Mouse (Mus musculus): Measurements from ENCODE around the gene Fam20a. TPM values are rescaled to one million over a fixed set of nuclear protein-coding genes. Genes with fewer than 3 reads are reported as not detected.

Fam20a gene
- polyA plus RNA-seq, 1 experiment from 2014 or later, result 1.4 TPM

DNA sequence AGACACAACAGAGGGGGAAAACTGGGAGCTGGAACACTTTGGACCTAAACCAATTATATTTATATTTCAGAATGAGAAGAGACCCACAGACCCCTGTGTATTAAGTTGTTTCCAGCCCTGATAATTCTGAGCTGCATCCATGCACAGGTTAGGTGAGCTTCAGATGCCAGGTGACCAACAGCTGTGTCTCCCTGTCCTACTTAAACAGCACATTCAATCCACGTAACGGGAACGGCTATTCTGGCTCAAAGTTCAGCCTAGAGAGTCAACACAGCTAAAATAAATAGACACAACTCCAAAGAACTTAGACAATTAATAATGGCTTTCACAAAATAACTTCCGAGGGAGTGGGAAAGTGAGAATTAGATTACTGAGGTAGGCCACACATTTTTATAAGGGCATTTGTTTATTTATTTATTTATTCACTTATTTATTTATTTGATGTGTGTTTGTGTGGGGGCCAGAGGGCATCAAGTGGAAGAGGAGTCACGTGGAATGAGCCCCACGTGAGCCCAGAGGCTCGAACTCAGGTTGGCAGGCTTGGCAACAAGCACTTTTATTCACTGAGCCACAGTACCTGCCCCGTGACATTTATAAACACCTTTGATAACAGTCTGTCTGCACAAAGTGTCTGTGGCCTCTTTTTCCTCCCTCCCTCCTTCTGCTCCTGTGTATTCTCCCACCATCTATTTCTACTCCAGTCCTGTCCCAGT, 10.8 kb upstream of the Fam20a start:
- Histone ChIP-seq H3K4me3 (replicated peaks) (no peak overlapping the region), H3K36me3 (replicated peaks) (no peaks in the 10 kb centered on the region), H3K9ac (no peak overlapping the region), H3K4me2 (no peak overlapping the region), H3K27me3 (no peaks in the 10 kb centered on the region), H3K27ac (no peak overlapping the region), H3K9me3 (no peaks in the 10 kb centered on the region), H3K4me1 (no peaks in the 10 kb centered on the region)
- 84% methylated on average over 8 of the region's 8 CpGs for WGBS
- no peak for ATAC-seq (ENCODE audit: low FRiP score)

DNA sequence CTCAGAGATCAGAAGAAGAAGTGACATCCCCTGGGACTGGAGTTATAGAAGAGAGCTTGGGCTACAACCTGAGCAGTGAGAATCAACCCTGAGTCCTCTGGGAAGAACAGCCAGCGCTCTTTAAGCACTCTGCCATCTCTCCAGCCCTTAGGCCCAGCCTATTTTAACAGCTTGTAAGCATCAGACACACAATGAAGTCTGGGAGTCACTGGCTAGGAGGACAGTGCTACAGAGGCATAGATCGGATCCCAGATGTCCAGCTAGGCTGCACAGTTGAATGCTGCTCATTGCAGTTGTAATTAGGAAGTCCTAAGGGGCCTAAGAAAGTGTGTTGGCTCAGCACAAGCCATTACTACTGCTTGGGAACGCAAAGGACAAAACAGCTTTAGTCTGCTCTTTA, 6.3 kb upstream of the Fam20a start:
- Histone ChIP-seq H3K9ac (no peak overlapping the region), H3K4me3 (replicated peaks) (no peak overlapping the region), H3K4me1 (no peaks in the 10 kb centered on the region), H3K27ac (no peak overlapping the region), H3K36me3 (replicated peaks) (no peaks in the 10 kb centered on the region), H3K9me3 (no peaks in the 10 kb centered on the region), H3K27me3 (peaks cover 3% of the 10 kb centered on the region), H3K4me2 (no peak overlapping the region)
- WGBS, result 63% methylated on average over 3 of the region's 3 CpGs
- ATAC-seq (ENCODE audit: low FRiP score), result no peak

DNA sequence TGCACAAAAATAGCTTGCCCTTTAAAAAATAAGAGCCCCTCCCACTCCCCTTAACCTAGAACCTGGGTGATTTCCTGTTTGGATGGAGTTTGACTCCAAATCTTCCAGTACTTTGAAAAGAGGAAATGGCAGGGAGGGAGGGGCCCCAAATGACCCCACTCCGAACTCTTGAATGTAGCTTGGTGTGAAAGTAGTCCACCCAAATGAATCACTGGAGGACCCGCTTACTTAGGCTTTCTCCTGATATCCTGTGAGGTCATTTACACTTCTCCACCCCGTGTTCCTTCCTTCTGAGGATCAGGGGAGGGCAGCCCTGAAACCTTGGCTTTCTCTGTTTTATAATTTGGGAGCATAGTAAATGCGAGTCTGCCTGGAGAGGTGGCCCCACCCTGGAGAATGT, 632 bp upstream of the Fam20a start:
- ATAC-seq (ENCODE audit: low FRiP score), result no peak
- Histone ChIP-seq H3K27me3 (peaks cover 37% of the 10 kb centered on the region), H3K9ac (no peak overlapping the region), H3K9me3 (no peaks in the 10 kb centered on the region), H3K36me3 (replicated peaks) (no peaks in the 10 kb centered on the region), H3K4me1 (peaks cover 13% of the 10 kb centered on the region), H3K4me2 (peak overlapping the region; percentile 93; the same call in 1 of the 2 replicates), H3K27ac (no peak overlapping the region), H3K4me3 (replicated peaks) (no peak overlapping the region)
- WGBS, result 63% methylated on average over 4 of the region's 4 CpGs

DNA sequence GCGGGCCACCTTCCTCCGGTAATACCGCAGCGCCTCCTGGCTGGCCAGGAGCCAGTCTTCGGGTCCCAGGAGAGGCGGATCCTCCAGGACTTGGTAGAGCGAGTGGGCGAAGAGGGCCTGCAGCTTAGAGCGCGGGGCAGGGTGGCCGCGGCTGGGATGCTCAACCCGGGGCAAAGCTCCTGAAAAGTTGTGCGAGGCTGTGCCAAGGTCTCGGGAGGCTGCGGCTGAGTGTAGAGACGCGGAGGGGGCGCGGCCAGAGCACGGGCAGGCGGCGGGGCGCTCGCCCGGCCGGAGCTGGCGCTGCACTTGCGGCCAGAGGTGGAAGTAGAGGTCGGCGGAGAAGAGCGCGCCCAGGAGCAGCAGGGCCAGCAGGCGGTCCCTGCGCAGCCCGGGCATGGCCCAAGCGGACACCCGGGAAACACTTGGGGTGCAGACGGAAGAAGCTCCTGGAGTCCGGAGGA, 729 bp downstream of the Fam20a start:
- Histone ChIP-seq H3K36me3 (replicated peaks) (no peaks in the 10 kb centered on the region), H3K4me2 (peak overlapping the region; percentile 93), H3K9ac (peak overlapping the region; percentile 26), H3K9me3 (no peaks in the 10 kb centered on the region), H3K4me1 (peaks cover 13% of the 10 kb centered on the region), H3K4me3 (replicated peaks) (peak overlapping the region; percentile 48), H3K27me3 (peaks cover 37% of the 10 kb centered on the region), H3K27ac (no peak overlapping the region)
- under 1% methylated on average over 40 of the region's 40 CpGs for WGBS
- ATAC-seq (ENCODE audit: low FRiP score), result peak; percentile 34

DNA sequence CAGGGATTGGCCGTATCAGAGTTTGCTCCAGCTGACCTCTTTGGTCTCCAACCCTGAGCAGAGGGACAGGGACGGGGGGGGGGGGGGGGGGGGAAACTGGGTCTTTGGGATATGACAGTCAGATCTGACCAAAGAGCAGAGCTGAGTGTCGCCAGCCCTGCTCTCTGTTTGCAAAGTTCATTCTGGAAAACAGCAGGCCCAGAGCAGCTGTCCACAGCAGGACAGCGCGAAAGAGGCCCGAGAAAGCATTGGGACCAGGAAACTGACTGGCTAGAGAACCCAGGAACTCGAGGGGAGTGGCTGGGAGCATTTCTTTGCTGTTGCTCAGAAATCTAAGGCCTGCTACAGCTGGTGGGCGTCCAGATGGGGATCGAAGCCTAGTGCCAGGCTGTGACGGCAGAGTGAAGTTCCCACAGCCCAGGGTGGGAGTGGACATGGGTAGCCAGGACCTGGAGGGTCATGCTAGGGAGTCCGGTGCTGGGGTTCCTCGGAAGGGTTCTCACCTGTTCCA, 1.2 kb downstream of the Fam20a start:
- Histone ChIP-seq H3K9me3 (no peaks in the 10 kb centered on the region), H3K4me3 (replicated peaks) (peak overlapping the region; percentile 48), H3K4me2 (peak overlapping the region; percentile 93), H3K36me3 (replicated peaks) (no peaks in the 10 kb centered on the region), H3K27me3 (peaks cover 37% of the 10 kb centered on the region), H3K27ac (no peak overlapping the region), H3K9ac (no peak overlapping the region), H3K4me1 (peaks cover 13% of the 10 kb centered on the region)
- WGBS, result 12% methylated on average over 12 of the region's 12 CpGs
- ATAC-seq (ENCODE audit: low FRiP score), result peak; percentile 21; the same call in 1 of the 2 replicates

DNA sequence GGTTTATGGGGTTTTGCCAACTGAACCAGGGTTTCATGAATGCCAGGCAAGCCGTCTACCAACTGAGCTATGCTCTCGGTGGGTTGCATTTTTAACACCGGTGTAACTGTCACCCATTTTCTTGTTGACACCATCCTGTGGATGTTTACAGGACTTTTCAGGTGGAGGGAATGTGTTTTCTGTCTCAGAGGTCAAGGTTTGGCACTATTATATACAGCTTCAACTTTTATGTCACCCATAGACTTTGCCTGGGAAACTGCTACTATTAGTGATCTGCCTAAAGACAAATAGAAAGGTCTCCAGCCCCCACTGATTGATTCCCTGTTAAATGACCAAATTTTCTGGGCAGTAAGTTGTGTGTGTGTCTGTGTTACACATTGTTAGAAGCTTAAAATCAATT, 2.7 kb downstream of the Fam20a start:
- Histone ChIP-seq H3K27me3 (peaks cover 37% of the 10 kb centered on the region), H3K4me1 (peaks cover 13% of the 10 kb centered on the region), H3K9ac (no peak overlapping the region), H3K4me2 (no peak overlapping the region), H3K4me3 (replicated peaks) (no peak overlapping the region), H3K9me3 (no peaks in the 10 kb centered on the region), H3K36me3 (replicated peaks) (no peaks in the 10 kb centered on the region), H3K27ac (no peak overlapping the region)
- WGBS, result 89% methylated on average over 3 of the region's 3 CpGs
- ATAC-seq (ENCODE audit: low FRiP score), result no peak

DNA sequence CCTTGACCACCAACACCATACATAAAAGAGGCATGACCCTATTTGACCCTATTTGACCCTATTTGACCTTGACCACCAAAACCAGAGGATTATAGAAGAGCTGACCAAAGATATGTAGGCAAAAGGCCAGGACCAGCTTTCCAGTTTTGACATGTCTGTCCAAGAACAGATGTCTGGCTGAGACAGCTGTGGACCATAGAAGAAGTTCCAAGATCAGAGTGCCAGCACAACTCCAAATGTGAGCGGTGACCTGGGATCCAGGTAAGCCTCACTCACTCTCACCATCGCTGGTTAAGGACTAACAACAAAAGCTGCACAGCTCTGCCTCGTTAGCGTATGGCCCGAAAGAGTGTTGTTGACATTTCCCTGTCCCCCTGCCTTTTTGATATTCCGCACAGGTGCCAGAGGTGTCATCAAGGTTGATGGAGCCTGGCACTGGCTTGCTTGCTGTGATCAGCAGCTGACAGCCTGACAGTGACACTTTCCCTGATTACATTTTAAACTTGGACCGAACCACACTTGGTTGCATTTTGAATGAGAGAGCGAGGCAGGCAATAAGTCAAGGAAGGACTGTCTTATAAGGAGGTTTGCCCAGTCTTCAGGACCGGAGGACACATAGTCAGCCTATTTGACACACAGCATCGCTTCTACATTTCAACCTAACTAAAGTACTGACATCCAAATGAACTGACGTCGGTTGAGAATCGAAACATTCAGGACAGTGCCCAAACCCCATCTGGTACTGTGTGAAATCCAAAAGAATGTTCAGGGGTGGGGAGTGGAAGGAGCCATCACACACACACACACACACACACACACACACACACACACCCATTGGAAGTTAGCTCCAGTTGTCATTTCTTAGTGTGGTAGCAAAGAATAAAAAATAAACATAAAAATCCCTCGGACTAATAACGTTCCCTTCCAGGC, 3.8 kb downstream of the Fam20a start:
- no peak overlapping the region for H3K4me3 ChIP-seq (replicated peaks)
- H3K4me1 ChIP-seq, result peaks cover 13% of the 10 kb centered on the region
- 85% methylated on average over 15 of the region's 15 CpGs for WGBS
- no peak overlapping the region for H3K27ac ChIP-seq
- no peaks in the 10 kb centered on the region for H3K9me3 ChIP-seq
- H3K27me3 ChIP-seq, result peaks cover 33% of the 10 kb centered on the region
- no peak overlapping the region for H3K9ac ChIP-seq
- no peak for ATAC-seq (ENCODE audit: low FRiP score)
- no peak overlapping the region for H3K4me2 ChIP-seq
- no peaks in the 10 kb centered on the region for H3K36me3 ChIP-seq (replicated peaks)

DNA sequence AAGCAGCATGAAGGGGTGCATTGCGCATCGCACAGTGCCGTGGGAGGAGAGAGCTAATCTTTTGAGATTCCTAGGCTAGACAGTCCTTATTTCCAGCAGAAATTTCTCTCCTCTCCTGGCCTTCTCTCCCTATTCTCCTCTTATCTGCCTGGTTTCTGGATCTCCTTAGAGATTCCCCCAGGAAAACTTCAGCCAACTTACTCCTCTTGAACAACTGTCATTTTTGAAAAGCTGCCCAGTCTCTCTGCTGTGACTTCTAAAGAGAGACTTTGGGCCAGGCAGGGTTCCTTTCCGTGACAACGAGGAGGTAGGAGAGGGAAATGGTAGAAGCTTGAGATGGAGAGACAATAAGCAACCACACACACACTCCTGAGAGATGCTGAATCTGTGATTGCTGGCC, 4.6 kb downstream of the Fam20a start:
- Histone ChIP-seq H3K4me2 (no peak overlapping the region), H3K27ac (no peak overlapping the region)

DNA sequence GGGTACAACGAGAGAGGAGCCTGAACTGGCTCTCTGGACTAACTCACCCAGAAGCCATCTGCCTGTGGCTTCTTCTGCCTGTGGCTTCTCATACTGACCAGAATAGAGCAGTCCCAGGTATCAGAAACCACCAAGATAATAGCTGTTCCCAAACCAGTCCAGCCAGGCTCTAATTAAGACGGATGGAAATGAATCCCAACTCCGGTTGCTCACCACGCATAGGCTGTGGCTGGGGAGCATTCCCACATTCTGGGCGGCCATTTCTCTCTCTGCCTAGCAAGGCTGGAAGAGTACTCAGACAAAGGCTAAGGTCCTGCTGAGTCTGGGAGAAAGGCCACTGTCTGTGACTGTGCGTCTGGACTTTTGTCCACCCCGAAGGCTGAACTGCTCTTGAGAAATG, 5.1 kb downstream of the Fam20a start:
- 78% methylated on average over 7 of the region's 7 CpGs for WGBS
- ATAC-seq (ENCODE audit: low FRiP score), result no peak
- no peak overlapping the region for H3K4me2 ChIP-seq

More for the DNA sequence above, 4.6 kb downstream of the Fam20a start:
- 86% methylated on average over 5 of the region's 5 CpGs for WGBS
- no peak for ATAC-seq (ENCODE audit: low FRiP score)
- no peaks in the 10 kb centered on the region for H3K36me3 ChIP-seq (replicated peaks)
- H3K9ac ChIP-seq, result no peak overlapping the region
- peaks cover 25% of the 10 kb centered on the region for H3K27me3 ChIP-seq
- H3K4me3 ChIP-seq (replicated peaks), result no peak overlapping the region
- no peaks in the 10 kb centered on the region for H3K9me3 ChIP-seq
- peaks cover 13% of the 10 kb centered on the region for H3K4me1 ChIP-seq

DNA sequence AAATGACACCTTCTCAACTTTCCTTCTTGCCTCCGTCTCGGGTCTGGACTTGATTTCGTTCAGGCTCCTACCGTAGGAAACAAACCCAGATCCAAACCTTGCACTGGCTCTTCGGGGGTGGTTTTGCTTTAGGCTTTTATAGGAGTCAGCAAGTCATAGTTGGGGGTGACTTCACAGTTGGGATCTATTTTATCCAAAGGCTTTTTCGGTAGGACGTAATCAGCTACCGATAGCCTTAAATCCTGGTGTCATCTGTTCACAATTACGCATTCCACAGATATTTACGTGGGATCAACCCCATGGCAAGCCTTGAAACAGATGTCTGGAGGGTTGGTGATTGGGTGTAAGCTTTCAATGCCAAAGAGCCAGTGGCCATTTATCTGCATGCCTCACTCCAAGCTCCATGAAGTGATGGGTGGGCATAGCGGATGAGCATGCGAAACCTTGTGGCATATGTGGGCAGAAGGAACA, 6.7 kb downstream of the Fam20a start:
- Histone ChIP-seq H3K9me3 (no peaks in the 10 kb centered on the region), H3K36me3 (replicated peaks) (no peaks in the 10 kb centered on the region), H3K27me3 (peaks cover 4% of the 10 kb centered on the region), H3K27ac (no peak overlapping the region), H3K4me1 (no peaks in the 10 kb centered on the region), H3K4me2 (no peak overlapping the region), H3K9ac (no peak overlapping the region), H3K4me3 (replicated peaks) (no peak overlapping the region)
- WGBS, result 88% methylated on average over 12 of the region's 12 CpGs
- ATAC-seq (ENCODE audit: low FRiP score), result no peak

More for the DNA sequence above, 5.1 kb downstream of the Fam20a start:
- H3K27ac ChIP-seq, result no peak overlapping the region
- no peak overlapping the region for H3K4me3 ChIP-seq (replicated peaks)
- H3K27me3 ChIP-seq, result peaks cover 20% of the 10 kb centered on the region
- H3K9ac ChIP-seq, result no peak overlapping the region
- no peaks in the 10 kb centered on the region for H3K36me3 ChIP-seq (replicated peaks)
- no peaks in the 10 kb centered on the region for H3K9me3 ChIP-seq
- peaks cover 9% of the 10 kb centered on the region for H3K4me1 ChIP-seq

DNA sequence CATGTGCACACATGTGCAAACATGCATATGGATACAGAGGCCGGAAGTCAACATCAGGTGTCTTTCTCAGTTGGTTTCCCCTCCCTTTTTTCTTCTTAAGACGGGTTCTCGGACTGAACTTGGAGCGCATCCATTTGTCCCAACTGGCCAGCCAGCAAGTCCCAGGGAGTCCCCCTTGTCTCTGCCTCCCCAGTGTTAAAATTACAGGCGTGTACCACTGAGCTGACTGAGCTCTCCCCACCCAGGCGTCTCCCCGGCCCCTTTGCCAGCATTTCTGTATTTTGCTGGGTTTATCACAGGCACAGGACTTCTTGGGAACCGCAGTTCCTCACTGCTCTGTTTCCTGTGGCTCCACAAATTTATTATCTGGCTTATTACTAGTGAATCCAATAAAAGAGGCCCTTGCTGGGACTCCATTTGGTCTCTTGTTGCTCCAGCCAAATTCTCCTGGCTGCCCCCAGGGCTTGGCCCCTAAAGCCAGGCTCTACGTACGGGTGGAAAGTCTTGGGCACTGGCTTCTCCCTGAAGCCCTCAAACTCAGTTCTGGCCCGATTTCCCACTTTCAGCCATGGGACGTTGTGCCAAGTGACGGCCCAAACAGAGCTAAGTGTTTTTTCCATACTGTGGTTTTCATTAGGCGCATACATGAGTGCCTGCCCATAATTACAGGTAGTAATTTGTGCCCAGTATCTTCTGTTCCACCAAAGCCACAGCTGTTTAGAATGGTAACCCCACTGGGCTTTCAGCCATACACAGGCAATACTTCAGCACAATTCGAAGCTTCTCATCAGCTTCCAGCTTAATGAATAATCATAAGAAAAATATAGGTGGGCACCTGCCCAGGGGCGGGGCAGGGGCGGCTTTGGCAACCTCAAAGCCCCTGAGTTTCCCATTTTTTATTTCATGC, 7.5 kb downstream of the Fam20a start:
- 83% methylated on average over 17 of the region's 17 CpGs for WGBS
- no peak overlapping the region for H3K27ac ChIP-seq
- no peak overlapping the region for H3K9ac ChIP-seq
- no peaks in the 10 kb centered on the region for H3K9me3 ChIP-seq
- no peak for ATAC-seq (ENCODE audit: low FRiP score)
- no peaks in the 10 kb centered on the region for H3K4me1 ChIP-seq
- H3K27me3 ChIP-seq, result no peaks in the 10 kb centered on the region
- H3K4me2 ChIP-seq, result no peak overlapping the region
- H3K36me3 ChIP-seq (replicated peaks), result no peaks in the 10 kb centered on the region
- no peak overlapping the region for H3K4me3 ChIP-seq (replicated peaks)
